Mouse (Mus musculus) hindbrain, embryonic 12.5 days (tissue): Measurements from ENCODE around the gene Slc25a35. TPM values are rescaled to one million over a fixed set of nuclear protein-coding genes. Genes with fewer than 3 reads are reported as not detected.
A peak's percentile ranks its signal among the peaks of the same experiment; 100 is the strongest.
"Not testable (repeated sequence)": the region's sequence is repeated elsewhere in the genome, so short reads cannot be mapped to it uniquely, and the experiment has no call there.

ENCODE experiments used
- ATAC-seq: fragments of 200-750 bp; cut with Nextera tagmentation; 2 replicates; pipeline ENCODE4 v1.8.0; 2017; ENCODE audit warnings: moderate TSS enrichment; ENCODE audit not compliant: low FRiP score
- H3K27ac ChIP-seq: fragments of 300-500 bp; sonication (generic); 2 replicates; pipeline ENCODE4 v1.5.1; 2016; ENCODE audit warnings: mild to moderate bottlenecking
- H3K27me3 ChIP-seq: fragments of 300-500 bp; sonication (generic); 2 replicates; pipeline ENCODE4 v1.6.1; 2016; ENCODE audit warnings: mild to moderate bottlenecking
- H3K36me3 ChIP-seq: fragments of 300-500 bp; sonication (generic); 2 replicates; pipeline ENCODE4 v1.6.1; 2016; ENCODE audit warnings: mild to moderate bottlenecking
- H3K4me1 ChIP-seq: fragments of 300-500 bp; sonication (generic); 2 replicates; pipeline ENCODE4 v1.6.1; 2016
- H3K4me2 ChIP-seq: fragments of 300-500 bp; sonication (generic); replicated peaks from 2 replicates; pipeline ENCODE4 v1.6.1; 2016; ENCODE audit warnings: mild to moderate bottlenecking
- H3K4me3 ChIP-seq: fragments of 300-500 bp; sonication (generic); 2 replicates; pipeline ENCODE4 v1.5.1; 2016; ENCODE audit warnings: mild to moderate bottlenecking
- H3K9ac ChIP-seq: fragments of 300-500 bp; sonication (generic); 2 replicates; pipeline ENCODE4 v1.6.1; 2016; ENCODE audit warnings: mild to moderate bottlenecking, moderate library complexity
- H3K9me3 ChIP-seq: fragments of 300-500 bp; sonication (generic); replicated peaks from 2 replicates; pipeline ENCODE4 v1.6.1; 2016; ENCODE audit warnings: mild to moderate bottlenecking
- WGBS: fragments of 180-500 bp; shearing (Covaris S2); methylation state at CpG from one replicate; pipeline ENCODE4 v1.1.7; 2016; 5-methylcytosine and 5-hydroxymethylcytosine counted together
- polyA plus RNA-seq: library from polyadenylated mRNA; unstranded; fragments of >200 nt; fragmentation: Nextera tagmentation; extraction: Ambion mirVana; gene quantifications from 2 replicates; pipeline ENCODE4 v1.2.1, GENCODE M21; 2016

The Slc25a35 gene
- polyA plus RNA-seq, 1 experiment from 2014 or later: 2.3 TPM

GRCm38 (mm10) chr11:68946806-68947440, 21.0 kb upstream of the Slc25a35 start:
- H3K4me1 ChIP-seq: peaks cover 2% of the 10 kb centered on the region; the same call in 1 of the 2 replicates
- peak overlapping the region; percentile 55 for H3K9ac ChIP-seq
- no peaks in the 10 kb centered on the region for H3K9me3 ChIP-seq
- no peak for ATAC-seq
- H3K27me3 ChIP-seq: peaks cover 36% of the 10 kb centered on the region
- H3K36me3 ChIP-seq: no peaks in the 10 kb centered on the region
- 6% methylated on average over 14 of the region's 16 CpGs for WGBS
- peak overlapping the region; percentile 57; the same call in 1 of the 2 replicates for H3K27ac ChIP-seq
- H3K4me3 ChIP-seq: peak overlapping the region; percentile 32
- peak overlapping the region; percentile 45 for H3K4me2 ChIP-seq

DNA sequence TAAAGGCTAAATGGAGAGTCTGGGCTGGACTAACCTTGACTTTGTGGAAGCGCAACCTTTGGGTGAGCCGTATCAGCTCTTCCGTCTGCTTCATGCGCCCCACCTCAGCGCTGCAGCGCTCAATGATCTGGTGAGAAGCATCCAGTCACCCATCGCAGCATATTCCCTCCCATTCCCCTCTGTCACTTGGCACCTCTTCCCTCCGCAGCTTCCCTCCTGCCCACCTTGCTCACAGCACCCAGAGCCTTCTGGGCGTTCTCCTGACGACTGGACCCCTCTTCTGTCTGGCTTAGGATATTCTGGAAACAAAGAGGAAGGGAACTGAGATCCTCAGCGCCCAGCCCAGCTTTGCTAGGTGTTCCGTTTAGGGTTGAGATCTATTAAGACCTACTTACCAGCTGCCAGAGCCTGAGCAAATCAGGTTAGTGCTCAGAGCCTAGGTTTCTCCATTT, 20.4 kb upstream of the Slc25a35 start:
- H3K27me3 ChIP-seq: peaks cover 40% of the 10 kb centered on the region
- H3K9me3 ChIP-seq: no peaks in the 10 kb centered on the region
- no peaks in the 10 kb centered on the region for H3K36me3 ChIP-seq
- H3K9ac ChIP-seq: peak overlapping the region; percentile 55
- peaks cover 2% of the 10 kb centered on the region; the same call in 1 of the 2 replicates for H3K4me1 ChIP-seq
- H3K27ac ChIP-seq: peak overlapping the region; percentile 66
- ATAC-seq: 0 out of 2 replicates have a peak, but pooled peaks have one; percentile 29
- H3K4me3 ChIP-seq: peak overlapping the region; percentile 32
- 9% methylated on average over 12 of the region's 12 CpGs for WGBS
- peak overlapping the region; percentile 45 for H3K4me2 ChIP-seq

DNA sequence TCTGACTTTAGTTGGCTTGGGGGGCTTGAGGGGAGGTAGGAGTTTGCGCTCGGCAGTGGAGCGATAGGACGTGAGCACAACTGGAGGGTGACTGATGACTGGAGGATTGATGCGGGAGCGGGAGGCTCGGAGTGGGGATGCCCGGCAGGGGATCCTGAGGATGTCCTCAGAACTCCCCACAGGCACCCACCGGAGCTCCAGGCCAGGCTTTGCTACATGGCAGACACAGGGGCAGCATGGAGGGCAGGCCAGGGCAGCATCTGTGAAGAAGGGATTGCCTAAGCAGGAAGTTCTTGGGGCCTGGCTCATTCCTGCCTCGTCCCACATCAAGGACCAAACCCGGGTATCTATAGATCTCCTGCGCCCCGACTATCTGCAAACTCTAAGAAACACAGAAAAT, 14.0 kb upstream of the Slc25a35 start:
- H3K9ac ChIP-seq: no peak overlapping the region
- H3K36me3 ChIP-seq: no peaks in the 10 kb centered on the region
- 6% methylated on average over 13 of the region's 13 CpGs for WGBS
- H3K27ac ChIP-seq: no peak overlapping the region
- no peak for ATAC-seq
- no peaks in the 10 kb centered on the region for H3K9me3 ChIP-seq
- H3K27me3 ChIP-seq: peaks cover 69% of the 10 kb centered on the region
- H3K4me1 ChIP-seq: peaks cover 18% of the 10 kb centered on the region
- peak overlapping the region; percentile 58 for H3K4me2 ChIP-seq
- H3K4me3 ChIP-seq: no peak overlapping the region

DNA sequence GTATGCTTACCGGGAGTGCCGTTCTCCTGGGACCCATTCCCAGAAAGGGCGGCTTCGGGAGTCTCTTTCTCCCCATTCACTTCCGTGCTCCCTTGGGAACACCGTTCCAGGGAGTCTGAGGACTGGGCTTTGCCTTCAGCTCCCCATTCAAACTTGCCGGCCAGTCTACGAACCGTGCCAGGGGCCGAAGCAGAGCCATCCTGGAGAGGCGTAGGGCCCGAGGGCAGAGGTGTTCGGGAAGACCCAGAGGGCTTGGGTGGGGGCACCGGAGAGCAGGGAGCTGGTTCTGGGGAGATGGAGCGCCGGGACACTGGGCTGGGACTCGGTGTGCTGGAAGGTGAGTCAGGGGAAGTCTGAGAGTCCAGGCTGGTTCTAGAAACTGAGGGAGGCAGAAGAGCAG, 13.5 kb upstream of the Slc25a35 start:
- H3K4me3 ChIP-seq: peak overlapping the region; percentile 30
- 2% methylated on average over 17 of the region's 17 CpGs for WGBS
- ATAC-seq: no peak
- peak overlapping the region; percentile 58 for H3K4me2 ChIP-seq
- peak overlapping the region; percentile 59 for H3K9ac ChIP-seq
- peaks cover 18% of the 10 kb centered on the region for H3K4me1 ChIP-seq
- H3K36me3 ChIP-seq: no peaks in the 10 kb centered on the region
- peaks cover 70% of the 10 kb centered on the region for H3K27me3 ChIP-seq
- no peak overlapping the region for H3K27ac ChIP-seq
- no peaks in the 10 kb centered on the region for H3K9me3 ChIP-seq

DNA sequence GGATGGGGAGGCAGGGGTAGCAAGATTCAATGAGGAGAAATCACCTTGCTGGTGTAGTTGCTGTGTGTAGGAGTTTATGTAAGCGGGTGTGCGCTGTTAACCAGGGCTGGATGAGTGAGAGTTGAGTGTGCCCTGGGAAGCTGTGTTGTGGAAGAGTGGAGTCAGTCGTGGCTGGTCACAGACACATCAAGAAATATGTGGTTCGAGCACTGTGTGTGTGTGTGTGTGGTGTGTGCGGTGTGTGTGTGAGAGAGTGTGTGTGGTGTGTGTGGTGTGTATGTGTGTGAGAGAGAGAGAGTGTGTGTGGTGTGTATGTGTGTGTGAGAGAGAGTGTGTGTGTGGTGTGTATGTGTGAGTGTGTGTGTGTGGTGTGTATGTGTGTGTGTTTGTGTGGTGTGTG, 12.5 kb upstream of the Slc25a35 start:
- peak overlapping the region; percentile 59 for H3K9ac ChIP-seq
- no peak for ATAC-seq
- WGBS: 64% methylated on average over 5 of the region's 5 CpGs

DNA sequence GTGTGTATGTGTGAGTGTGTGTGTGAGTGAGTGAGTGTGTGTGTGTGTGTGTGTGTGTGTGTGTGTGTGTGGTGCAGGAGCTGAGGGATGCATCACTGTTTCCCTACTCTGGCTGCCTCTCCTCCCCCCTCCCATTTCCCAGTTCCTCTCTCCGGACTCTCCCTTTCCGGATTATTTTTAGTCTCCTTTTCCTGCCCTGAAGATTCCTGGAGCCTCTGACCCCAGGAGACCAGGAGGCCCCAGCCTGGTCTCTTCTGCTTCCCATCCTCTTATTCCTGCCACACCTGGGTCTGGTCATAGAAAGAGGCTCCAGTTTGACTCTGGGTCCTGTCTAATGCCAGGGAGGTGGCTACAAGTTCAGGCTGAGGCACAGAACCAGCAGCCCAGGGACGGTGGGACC, 11.8 kb upstream of the Slc25a35 start:
- Histone ChIP-seq H3K36me3 (no peaks in the 10 kb centered on the region), H3K27ac (no peak overlapping the region), H3K27me3 (peaks cover 66% of the 10 kb centered on the region), H3K4me2 (0 out of 2 replicates have a peak overlapping the region, but pooled peaks have one; percentile 1), H3K9ac (no peak overlapping the region), H3K4me3 (no peak overlapping the region), H3K9me3 (no peaks in the 10 kb centered on the region), H3K4me1 (peaks cover 18% of the 10 kb centered on the region)
- ATAC-seq: no peak
- 43% methylated on average over 3 of the region's 3 CpGs for WGBS

More for the DNA sequence above, 12.5 kb upstream of the Slc25a35 start:
- H3K4me3 ChIP-seq: no peak overlapping the region
- no peak overlapping the region for H3K27ac ChIP-seq
- peaks cover 70% of the 10 kb centered on the region for H3K27me3 ChIP-seq
- H3K4me2 ChIP-seq: peak overlapping the region; percentile 58
- peaks cover 18% of the 10 kb centered on the region for H3K4me1 ChIP-seq
- no peaks in the 10 kb centered on the region for H3K9me3 ChIP-seq
- no peaks in the 10 kb centered on the region for H3K36me3 ChIP-seq

GRCm38 (mm10) chr11:68956697-68957096, 11.2 kb upstream of the Slc25a35 start:
- H3K4me2 ChIP-seq: 0 out of 2 replicates have a peak overlapping the region, but pooled peaks have one; percentile 1
- 32% methylated on average over 13 of the region's 13 CpGs for WGBS
- H3K36me3 ChIP-seq: no peaks in the 10 kb centered on the region
- no peak for ATAC-seq
- H3K27ac ChIP-seq: no peak overlapping the region
- no peaks in the 10 kb centered on the region for H3K9me3 ChIP-seq
- H3K27me3 ChIP-seq: peaks cover 60% of the 10 kb centered on the region
- peaks cover 18% of the 10 kb centered on the region for H3K4me1 ChIP-seq
- 0 out of 2 replicates have a peak overlapping the region, but pooled peaks have one; percentile 6 for H3K4me3 ChIP-seq
- H3K9ac ChIP-seq: 0 out of 2 replicates have a peak overlapping the region, but pooled peaks have one; percentile 19

GRCm38 (mm10) chr11:68957308-68957707, 10.6 kb upstream of the Slc25a35 start, which contains the start of gene Arhgef15:
Arhgef15 (minus strand) TSS chr11:68957480.
- H3K4me1 ChIP-seq: peaks cover 18% of the 10 kb centered on the region
- no peak for ATAC-seq
- WGBS: 34% methylated on average over 8 of the region's 8 CpGs
- H3K9ac ChIP-seq: 0 out of 2 replicates have a peak within 1 kb of the TSS, but pooled peaks have one; percentile 19
- no peak within 1 kb of the TSS for H3K27ac ChIP-seq
- H3K9me3 ChIP-seq: no peaks in the 10 kb centered on the region
- 0 out of 2 replicates have a peak within 1 kb of the TSS, but pooled peaks have one; percentile 6 for H3K4me3 ChIP-seq
- H3K4me2 ChIP-seq: 0 out of 2 replicates have a peak within 1 kb of the TSS, but pooled peaks have one; percentile 1
- H3K27me3 ChIP-seq: peaks cover 56% of the 10 kb centered on the region
- H3K36me3 ChIP-seq: no peaks in the 10 kb centered on the region

DNA sequence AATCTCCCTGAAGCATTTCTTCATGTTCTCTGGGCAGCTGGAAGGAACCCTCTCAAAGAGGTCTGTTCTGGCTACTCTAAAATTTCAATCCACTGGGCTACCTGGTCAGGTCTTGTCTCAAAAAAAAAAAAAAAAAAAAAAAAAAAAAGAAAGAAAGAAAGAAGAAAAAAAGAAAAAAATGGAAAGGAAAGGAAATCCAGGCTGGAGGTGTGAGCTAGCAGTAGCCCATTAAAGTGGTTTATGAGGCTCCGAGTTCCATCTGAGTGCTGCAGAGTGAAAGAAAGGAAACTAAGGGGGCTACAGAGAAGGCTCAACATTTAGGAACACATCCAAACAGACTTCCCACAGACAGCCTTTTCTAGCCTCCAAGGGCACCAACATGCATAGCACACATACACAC, 10.0 kb upstream of the Slc25a35 start:
- no peak overlapping the region for H3K4me3 ChIP-seq
- no peak for ATAC-seq
- WGBS: 86% methylated on average over 1 of the region's 1 CpGs
- H3K36me3 ChIP-seq: no peaks in the 10 kb centered on the region
- no peak overlapping the region for H3K9ac ChIP-seq
- no peaks in the 10 kb centered on the region for H3K9me3 ChIP-seq
- peaks cover 18% of the 10 kb centered on the region for H3K4me1 ChIP-seq
- H3K27me3 ChIP-seq: peaks cover 51% of the 10 kb centered on the region
- no peak overlapping the region for H3K4me2 ChIP-seq
- no peak overlapping the region for H3K27ac ChIP-seq

- Histone ChIP-seq H3K4me2 (no peak overlapping the region), H3K36me3 (no peaks in the 10 kb centered on the region), H3K4me1 (no peaks in the 10 kb centered on the region), H3K9me3 (no peaks in the 10 kb centered on the region), H3K9ac (no peak overlapping the region), H3K27ac (no peak overlapping the region), H3K4me3 (no peak overlapping the region), H3K27me3 (peaks cover 15% of the 10 kb centered on the region)
- no peak for ATAC-seq
- 78% methylated on average over 3 of the region's 3 CpGs for WGBS
Measured at GRCm38 (mm10) chr11:68961596-68961995, 6.3 kb upstream of the Slc25a35 start.

DNA sequence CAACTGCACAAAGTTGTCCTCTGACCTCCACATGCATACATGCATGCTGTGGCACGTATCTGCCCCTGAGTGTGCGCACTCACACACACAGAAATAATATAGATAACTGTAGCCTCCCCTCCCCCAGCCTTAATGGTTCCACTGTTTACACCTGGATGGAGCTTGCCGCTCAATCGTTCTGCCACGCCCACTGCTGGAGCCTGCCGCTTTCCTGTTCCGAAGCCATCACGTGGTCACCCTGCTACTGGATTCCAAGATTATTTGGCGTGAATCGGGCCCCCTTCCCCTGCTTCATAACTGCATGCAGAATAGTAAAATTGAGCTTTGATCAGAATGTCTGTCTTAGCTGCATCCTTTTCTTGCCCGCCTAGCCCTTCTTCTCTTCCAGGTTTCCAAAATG, 5.8 kb upstream of the Slc25a35 start:
- not testable (repeated sequence) for H3K4me3 ChIP-seq, H3K27me3 ChIP-seq, H3K27ac ChIP-seq, H3K9ac ChIP-seq, H3K9me3 ChIP-seq, H3K36me3 ChIP-seq, H3K4me1 ChIP-seq, H3K4me2 ChIP-seq, ATAC-seq
- 31% methylated on average over 11 of the region's 11 CpGs for WGBS

- Histone ChIP-seq H3K27me3 (peaks cover 3% of the 10 kb centered on the region; the same call in 1 of the 2 replicates), H3K36me3 (no peaks in the 10 kb centered on the region), H3K9me3 (no peaks in the 10 kb centered on the region), H3K4me1 (peaks cover 5% of the 10 kb centered on the region), H3K4me3 (no peak overlapping the region), H3K4me2 (no peak overlapping the region), H3K27ac (no peak overlapping the region), H3K9ac (no peak overlapping the region)
- no peak for ATAC-seq
- 77% methylated on average over 2 of the region's 2 CpGs for WGBS
Measured at GRCm38 (mm10) chr11:68963405-68963804, 4.5 kb upstream of the Slc25a35 start.
